Mouse (Mus musculus): ENCODE results near the gene Zbtb8a.

Gene Zbtb8a

GRCm38 (mm10) chr4:129335216-129336074 lies 42.5 kb downstream of the Zbtb8a start, which contains the start of the genes Rbbp4 and Zbtb8os:
TSS of gene Rbbp4 (minus strand) at chr4:129335370.
TSS of gene Zbtb8os (plus strand) at chr4:129335695.
- DNase-seq (ENCODE audit: low read depth, low spot score) = peak; percentile 97

DNA sequence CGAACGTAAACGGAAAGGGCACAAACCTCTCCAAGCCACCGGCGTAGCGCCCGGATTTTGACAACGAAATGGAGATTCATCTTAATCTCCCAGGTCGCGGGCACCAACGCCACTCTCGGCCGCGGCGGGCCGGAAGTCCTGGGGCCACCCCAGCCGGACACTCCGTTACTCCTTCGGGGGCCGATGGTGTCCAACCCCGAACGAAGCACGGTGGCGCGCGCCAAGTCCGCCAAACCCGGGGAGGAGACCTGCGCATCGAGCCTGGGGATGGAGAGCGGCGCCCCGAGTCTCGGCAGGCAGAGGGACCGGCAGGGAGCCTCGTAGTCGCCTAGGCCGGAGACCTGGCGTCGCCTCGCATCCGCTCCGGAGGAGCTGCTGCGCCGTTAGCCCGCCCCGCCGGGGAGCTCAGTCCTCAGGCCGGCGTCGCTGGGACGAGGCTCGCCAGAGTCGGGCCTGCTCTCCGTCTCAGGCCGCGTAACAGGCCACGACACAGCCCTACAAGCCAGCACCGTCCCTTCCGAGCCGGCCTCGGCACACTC lies 43.2 kb downstream of the Zbtb8a start:
- DNase-seq (ENCODE audit: low read depth, low spot score) = no peak

- no peak for DNase-seq (ENCODE audit: low read depth, low spot score)
These were observed 45.1 kb downstream of the Zbtb8a start for GRCm38 (mm10) chr4:129332846-129333245.

DNA sequence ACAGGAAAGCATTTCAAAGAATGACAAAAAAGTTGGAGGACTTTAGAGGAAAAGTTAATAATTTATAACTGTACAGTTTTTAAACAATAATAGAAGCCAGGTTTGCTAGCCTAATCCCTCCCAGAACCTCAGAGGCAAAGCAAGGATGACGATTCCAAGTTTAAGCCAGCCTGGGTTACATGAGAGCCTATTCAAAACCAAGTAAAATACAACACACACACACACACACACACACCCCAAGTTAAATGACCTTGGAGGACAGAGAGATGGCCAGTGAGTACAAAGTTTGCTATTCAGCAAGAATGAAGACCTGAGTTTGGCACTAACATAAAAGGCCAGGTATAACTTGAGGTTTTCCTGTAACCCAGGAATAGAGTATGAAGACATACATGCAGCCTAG lies 51.7 kb downstream of the Zbtb8a start:
- no peak for DNase-seq (ENCODE audit: low read depth, low spot score)

DNA sequence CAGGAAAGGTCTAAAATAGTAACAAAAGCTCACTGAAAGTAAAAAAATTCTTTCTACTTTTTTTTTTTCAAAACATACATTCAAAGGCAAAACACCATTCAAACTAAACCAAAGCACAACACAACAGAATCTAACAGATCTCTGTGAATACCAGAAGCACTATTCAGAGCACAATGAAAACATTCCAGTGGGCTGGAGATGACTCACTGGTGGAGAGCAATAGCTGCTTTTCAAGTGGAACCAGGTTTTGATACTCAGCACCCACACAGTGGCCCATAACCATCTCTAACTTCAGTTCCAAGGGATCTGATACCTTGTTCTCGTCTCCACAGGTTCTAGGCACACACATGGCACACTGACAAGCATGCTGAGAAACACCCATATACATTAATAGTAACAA lies 53.2 kb downstream of the Zbtb8a start:
- DNase-seq (ENCODE audit: low read depth, low spot score) = no peak

GRCm38 (mm10) chr4:129323491-129323890 lies 54.4 kb downstream of the Zbtb8a start:
- no peak for DNase-seq (ENCODE audit: low read depth, low spot score)

GRCm38 (mm10) chr4:129322042-129322441 lies 55.9 kb downstream of the Zbtb8a start:
- no peak for DNase-seq (ENCODE audit: low read depth, low spot score)

GRCm38 (mm10) chr4:129320876-129321275 lies 57.0 kb downstream of the Zbtb8a start:
- no peak for DNase-seq (ENCODE audit: low read depth, low spot score)

GRCm38 (mm10) chr4:129313886-129314285 lies 64.0 kb downstream of the Zbtb8a start:
- no peak for DNase-seq (ENCODE audit: low read depth, low spot score)

DNA sequence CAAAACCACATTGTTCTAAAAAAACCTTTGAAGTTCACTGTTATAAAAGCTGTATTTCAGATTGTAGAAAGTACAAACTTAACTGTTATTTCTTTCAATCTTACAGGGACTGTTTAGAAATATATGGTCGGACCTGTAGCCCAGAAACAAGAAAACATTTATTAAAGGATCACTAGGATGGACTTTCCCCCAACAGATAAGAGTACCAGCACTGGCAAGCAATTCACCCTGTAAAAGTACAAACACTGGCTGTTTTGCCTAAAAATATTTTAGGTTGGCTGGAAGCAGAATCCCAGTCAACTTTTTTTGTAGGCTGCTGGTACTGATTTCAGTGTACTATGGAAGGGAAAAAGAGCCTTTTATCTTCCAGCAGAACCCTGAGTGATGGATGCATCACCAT lies 70.0 kb downstream of the Zbtb8a start:
- DNase-seq (ENCODE audit: low read depth, low spot score) = no peak

- DNase-seq (ENCODE audit: low read depth, low spot score) = no peak
These were observed 73.6 kb downstream of the Zbtb8a start for GRCm38 (mm10) chr4:129304306-129304705.

DNA sequence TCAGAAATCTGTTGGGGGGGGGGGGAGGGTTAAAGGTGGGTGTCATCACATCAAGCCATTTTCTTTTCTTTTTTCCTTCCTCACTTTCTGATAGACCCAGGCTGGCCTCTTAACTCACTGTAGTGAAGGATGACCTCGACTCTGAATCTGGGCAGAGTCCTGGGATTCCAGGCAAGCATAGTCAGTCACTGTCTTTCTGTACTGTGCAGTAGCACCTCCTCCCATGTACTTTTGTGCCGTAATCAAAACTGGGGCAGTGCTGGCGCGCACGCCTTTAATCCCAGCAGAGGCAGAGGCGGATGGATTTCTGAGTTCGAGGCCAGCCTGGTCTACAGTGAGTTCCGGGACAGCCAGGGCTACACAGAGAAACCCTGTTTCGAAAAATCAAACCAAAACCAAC lies 74.1 kb downstream of the Zbtb8a start:
- no peak for DNase-seq (ENCODE audit: low read depth, low spot score)
